16 mouse cellular contexts compared by ENCODE assay signal in genomic region chr4:108317656-108318605, GRCm38 (mm10). TPM values are rescaled to one million over a fixed set of nuclear protein-coding genes. Genes with fewer than 3 reads are reported as not detected.
A peak's percentile ranks its signal among the peaks of the same experiment; 100 is the strongest.
DNase-seq lines count a peak whose midpoint lies in the region; ATAC-seq and TF ChIP-seq lines count a peak whose summit lies in the region.
"Had no signal": no experiment of that assay in that cellular context is flagged by ENCODE, and none has a peak within 500 bp of the region (broad histone marks: within the 10 kb centered on the region; RNA-seq: fewer than 3 reads in every experiment).

No protein-coding gene starts in this region.

- no peaks in the 10 kb centered on the region for H3K27me3 ChIP-seq in liver, embryonic 13.5 days
- no peaks in the 10 kb centered on the region for H3K27me3 ChIP-seq in small intestine, adult 2 months (ENCODE audit: control insufficient read depth, insufficient read depth, low read length)
- H3K27me3 ChIP-seq in cerebellum, adult 2 months (ENCODE audit: control insufficient read depth, insufficient read depth, low read length) = no peaks in the 10 kb centered on the region
- H3K27me3 ChIP-seq in lung, postnatal 0 days (replicated peaks; ENCODE audit: insufficient read depth, low read length) = no peaks in the 10 kb centered on the region
- H3K27me3 ChIP-seq: CH12.LX; embryonic facial prominence, embryonic 12.5 days; limb, embryonic 12.5 days; midbrain, embryonic 12.5 days had no signal

- WGBS in liver, embryonic 13.5 days (ENCODE audit: insufficient replicate concordance) = 19% methylated on average over 12 of the region's 12 CpGs
- 80% methylated on average over 12 of the region's 12 CpGs for WGBS in small intestine, adult 2 months
- WGBS in cerebellum, adult 2 months = 83% methylated on average over 12 of the region's 12 CpGs
- 72% methylated on average over 12 of the region's 12 CpGs for WGBS in lung, postnatal 0 days

- H3K9ac ChIP-seq in liver, embryonic 13.5 days = no peak overlapping the region
- no peak overlapping the region for H3K9ac ChIP-seq in lung, postnatal 0 days (replicated peaks; ENCODE audit: low read depth)
- H3K9ac ChIP-seq: embryonic facial prominence, embryonic 12.5 days; limb, embryonic 12.5 days; midbrain, embryonic 12.5 days had no signal

- H3K4me1 ChIP-seq in liver, embryonic 13.5 days (replicated peaks) = peaks cover 20% of the 10 kb centered on the region
- peaks cover 10% of the 10 kb centered on the region; the same call in 1 of the 2 replicates for H3K4me1 ChIP-seq in small intestine, adult 2 months (ENCODE audit: control insufficient read depth, insufficient read depth, insufficient read length, low read length)
- no peaks in the 10 kb centered on the region for H3K4me1 ChIP-seq in cerebellum, adult 2 months (ENCODE audit: control insufficient read depth, insufficient read depth, low read length)
- no peaks in the 10 kb centered on the region for H3K4me1 ChIP-seq in lung, postnatal 0 days (ENCODE audit: insufficient read depth, low read depth, low read length)
- H3K4me1 ChIP-seq: embryonic facial prominence, embryonic 12.5 days; forebrain, embryonic 10.5 days; midbrain, embryonic 12.5 days had no signal

- H3K4me3 ChIP-seq in liver, embryonic 13.5 days (replicated peaks) = no peak overlapping the region
- H3K4me3 ChIP-seq in small intestine, adult 2 months (ENCODE audit: low read depth, low read length) = no peak overlapping the region
- no peak overlapping the region for H3K4me3 ChIP-seq in cerebellum, adult 2 months (replicated peaks; ENCODE audit: insufficient read depth, low read depth, low read length)
- no peak overlapping the region for H3K4me3 ChIP-seq in lung, postnatal 0 days (ENCODE audit: low read depth, low read length)
- H3K4me3 ChIP-seq: embryonic facial prominence, embryonic 12.5 days; forebrain, embryonic 10.5 days; limb, embryonic 12.5 days; midbrain, embryonic 12.5 days had no signal

- TF ChIP-seq POLR2A in small intestine, adult 2 months (IDR thresholded peaks at IDR 0.05; ENCODE audit: low read depth, low read length) = no peak
- TF ChIP-seq POLR2A in cerebellum, adult 2 months (IDR thresholded peaks at IDR 0.05; ENCODE audit: borderline replicate concordance, insufficient read depth, low read length) = no peak

- peak; percentile 57 for DNase-seq in CD4-positive helper T cell, adult 2 months (ENCODE audit: low read depth, low spot score)
- peak; percentile 42 for DNase-seq in T-cell, adult 2 months (ENCODE audit: low spot score)
- no peak for DNase-seq in liver, embryonic 13.5 days
- no peak for DNase-seq in cerebellum, adult 2 months
- no peak for DNase-seq in cerebellum, postnatal 14 days
- DNase-seq in gastrocnemius, postnatal 4 days (ENCODE audit: low spot score in 2 of 2) = no peak
- no peak for DNase-seq in lung, postnatal 0 days (ENCODE audit: low spot score)
- DNase-seq: adrenal gland, adult 8-10 months; cerebellum, postnatal 25 days; kidney, postnatal 25 days had no signal

- peak; percentile 32; the same call in 1 of the 2 replicates for ATAC-seq in liver, embryonic 13.5 days (ENCODE audit: low read depth)
- no peak for ATAC-seq in lung, postnatal 0 days

- peak overlapping the region; percentile 54 for H3K27ac ChIP-seq in liver, embryonic 13.5 days
- peak overlapping the region; percentile 51 for H3K27ac ChIP-seq in small intestine, adult 2 months (ENCODE audit: insufficient read depth, low read depth, low read length)
- no peak overlapping the region for H3K27ac ChIP-seq in cerebellum, adult 2 months (ENCODE audit: insufficient read depth, low read length)
- no peak overlapping the region for H3K27ac ChIP-seq in lung, postnatal 0 days (ENCODE audit: low read length)
- H3K27ac ChIP-seq: embryonic facial prominence, embryonic 12.5 days; forebrain, embryonic 10.5 days; limb, embryonic 12.5 days; midbrain, embryonic 12.5 days had no signal

- no peaks in the 10 kb centered on the region for H3K36me3 ChIP-seq in liver, embryonic 13.5 days
- H3K36me3 ChIP-seq in small intestine, adult 2 months (ENCODE audit: control insufficient read depth, insufficient read depth, low read length) = no peaks in the 10 kb centered on the region
- no peaks in the 10 kb centered on the region for H3K36me3 ChIP-seq in lung, postnatal 0 days (ENCODE audit: insufficient read depth, low read length)
- H3K36me3 ChIP-seq: embryonic facial prominence, embryonic 12.5 days; forebrain, embryonic 10.5 days; limb, embryonic 12.5 days; midbrain, embryonic 12.5 days had no signal

- no peak for TF ChIP-seq CTCF in small intestine, adult 2 months (IDR thresholded peaks at IDR 0.05; ENCODE audit: extremely low read depth, insufficient read length, insufficient replicate concordance, low read depth, low read length)
- no peak for TF ChIP-seq CTCF in cerebellum, adult 2 months (IDR thresholded peaks at IDR 0.05; ENCODE audit: borderline replicate concordance, insufficient read depth, low read depth, low read length)
- TF ChIP-seq CTCF in lung, postnatal 0 days (IDR thresholded peaks at IDR 0.05) = no peak

- TF ChIP-seq EP300 in lung, postnatal 0 days (IDR thresholded peaks at IDR 0.05) = no peak

- no peak overlapping the region for H3K4me2 ChIP-seq in liver, embryonic 13.5 days
- no peak overlapping the region for H3K4me2 ChIP-seq in lung, postnatal 0 days (replicated peaks; ENCODE audit: low read depth, low read length)
- H3K4me2 ChIP-seq: embryonic facial prominence, embryonic 12.5 days; limb, embryonic 12.5 days; midbrain, embryonic 12.5 days had no signal

- H3K9me3 ChIP-seq in liver, embryonic 13.5 days (replicated peaks) = no peaks in the 10 kb centered on the region
- H3K9me3 ChIP-seq in lung, postnatal 0 days (ENCODE audit: low read length) = no peaks in the 10 kb centered on the region
- H3K9me3 ChIP-seq: embryonic facial prominence, embryonic 12.5 days; forebrain, embryonic 10.5 days; limb, embryonic 12.5 days; midbrain, embryonic 12.5 days had no signal

RNA-seq across cellular contexts. Expression of gene Coa7, which starts 10.0 kb away (rescaled TPM):
- 30.8 and 32.6 TPM in 2 replicates for polyA plus RNA-seq in liver, embryonic 13.5 days (2015; fragmentation: Nextera tagmentation; extraction: Ambion mirVana)
- 7.3 and 11.1 TPM in 2 replicates for polyA plus RNA-seq in small intestine, adult 2 months (2012; rRNA removed)
- polyA plus RNA-seq in cerebellum, adult 2 months (2012; rRNA removed) = 15.9 and 16.8 TPM in 2 replicates
- 10 to 100 TPM; 23.1 to 31.3 TPM for total RNA-seq in gastrocnemius, postnatal 4 days (2021)
- 25.3 and 31.9 TPM in 2 replicates for polyA plus RNA-seq in lung, postnatal 0 days (2015; fragmentation: Nextera tagmentation; extraction: Ambion mirVana)

RNA-seq across cellular contexts. Expression of gene Zyg11b, which starts 17.0 kb away (rescaled TPM):
- 2.1 and 2.7 TPM in 2 replicates for polyA plus RNA-seq in liver, embryonic 13.5 days (2015; fragmentation: Nextera tagmentation; extraction: Ambion mirVana)
- polyA plus RNA-seq in small intestine, adult 2 months (2012; rRNA removed) = 2.6 and 4.1 TPM in 2 replicates
- polyA plus RNA-seq in cerebellum, adult 2 months (2012; rRNA removed) = 39.1 and 39.4 TPM in 2 replicates
- 10 to 100 TPM; 23.8 to 27.8 TPM for total RNA-seq in gastrocnemius, postnatal 4 days (2021)
- 4.7 and 5.2 TPM in 2 replicates for polyA plus RNA-seq in lung, postnatal 0 days (2015; fragmentation: Nextera tagmentation; extraction: Ambion mirVana)

Comparison
In these comparisons a context has a peak if more than half of its experiments do, and no peak if none do; other contexts are left out.
1. DNase-seq: peak in CD4-positive helper T cell, adult 2 months (single experiment) and T-cell, adult 2 months (single experiment); none in liver, embryonic 13.5 days (single experiment), cerebellum, adult 2 months (0 of 2), cerebellum, postnatal 14 days (0 of 2), gastrocnemius, postnatal 4 days (0 of 2) and lung, postnatal 0 days (single experiment).
2. H3K27ac ChIP-seq: peak in liver, embryonic 13.5 days (single experiment) and small intestine, adult 2 months (single experiment); none in cerebellum, adult 2 months (single experiment) and lung, postnatal 0 days (single experiment).